25 mouse cellular contexts compared by ENCODE assay signal in genomic region chr10:123116861-123117260, GRCm38 (mm10). TPM values are rescaled to one million over a fixed set of nuclear protein-coding genes. Genes with fewer than 3 reads are reported as not detected.
DNase-seq lines count a peak whose midpoint lies in the region; ATAC-seq and TF ChIP-seq lines count a peak whose summit lies in the region.
"Had no signal": no experiment of that assay in that cellular context is flagged by ENCODE, and none has a peak within 500 bp of the region (broad histone marks: within the 10 kb centered on the region; RNA-seq: fewer than 3 reads in every experiment).

No protein-coding gene starts in this region.

- TF ChIP-seq CTCF in gastrocnemius, adult 2 months (IDR thresholded peaks at IDR 0.05): no peak

- ATAC-seq in erythroid progenitor cell, adult 5-6 weeks (replicated peaks; ENCODE audit: low FRiP score, poor library complexity, severe bottlenecking): no peak
- ATAC-seq: activated CD4-positive, CD25-positive, alpha-beta regulatory T cell, adult 4 months; CD4-positive, CD25-positive, alpha-beta regulatory T cell, adult 4 months; forebrain, embryonic 13.5 days; forebrain, embryonic 16.5 days; intestine, postnatal 0 days had no signal

- H3K27ac ChIP-seq in gastrocnemius, adult 2 months: peak overlapping the region; percentile 81
- H3K27ac ChIP-seq: embryonic facial prominence, embryonic 15.5 days; forebrain, embryonic 10.5 days; forebrain, embryonic 13.5 days; heart, adult 2 months; hindbrain, embryonic 12.5 days; hindbrain, embryonic 15.5 days had no signal

- H3K4me3 ChIP-seq in gastrocnemius, adult 2 months: no peak overlapping the region
- H3K4me3 ChIP-seq: embryonic facial prominence, embryonic 15.5 days; forebrain, embryonic 10.5 days; forebrain, embryonic 13.5 days; heart, adult 2 months; hindbrain, embryonic 12.5 days; hindbrain, embryonic 15.5 days had no signal

- intact Hi-C loops in gastrocnemius, adult 2 months (cut with DNase I): no loop called here
- intact Hi-C loops in left cerebral cortex, postnatal 36 days (cut with DNase I): no loop called here

- peak; percentile 81 for DNase-seq in gastrocnemius, adult 2 months
- DNase-seq in gastrocnemius, postnatal 10 days: no peak
- DNase-seq in fat pad, adult 2 months (ENCODE audit: extremely low read depth, low read depth, low spot score): peak; percentile 64
- DNase-seq in gastrocnemius, adult 8-10 months (ENCODE audit: low spot score in 2 of 2): peak; percentile 37 to 48
- DNase-seq in gonadal fat pad, adult 2 months (ENCODE audit: low read depth): peak; percentile 50
- DNase-seq in left cerebral cortex, postnatal 36 days (ENCODE audit: low spot score in 2 of 2): no peak
- DNase-seq: adrenal gland, adult 8-10 months; adrenal gland, postnatal 25 days; cerebellum, adult 11-12 months; cerebellum, adult 8-10 months; cerebellum, postnatal 10 days; cerebellum, postnatal 36 days; embryo, embryonic 11 days; heart, adult 2 months; kidney, adult 2 months had no signal

RNA-seq across cellular contexts. Expression of gene Mon2, which starts 40.6 kb away (rescaled TPM):
- 10 to 100 TPM; 36.9 to 50.9 TPM for total RNA-seq in gastrocnemius, adult 2 months (2021)
- total RNA-seq in gastrocnemius, postnatal 10 days (2021): 10 to 100 TPM; 47.7 to 56.5 TPM
- 10 to 100 TPM; 32.5 to 39.1 (median 34.7) TPM for total RNA-seq in gastrocnemius, adult 8-10 months (2022)
- polyA plus RNA-seq in gonadal fat pad, adult 2 months (2012; rRNA removed): 72.5 and 77.7 TPM in 2 replicates
- total RNA-seq in erythroid progenitor cell, adult 5-6 weeks (2015; ENCODE audit: low replicate concordance): 44.3 and 45.3 TPM in 2 replicates
- 22.2 and 31.8 TPM in 2 replicates for total RNA-seq in erythroid progenitor cell, adult 5-6 weeks (2017; ENCODE audit: low replicate concordance)
- total RNA-seq in left cerebral cortex, postnatal 36 days (2021): 10 to 100 TPM; 86.6 to 99.9 TPM

Comparison
In these comparisons a context has a peak if more than half of its experiments do, and no peak if none do; other contexts are left out.
1. DNase-seq: peak in gastrocnemius, adult 2 months (single experiment), fat pad, adult 2 months (single experiment), gastrocnemius, adult 8-10 months (2 of 2) and gonadal fat pad, adult 2 months (single experiment); none in gastrocnemius, postnatal 10 days (single experiment) and left cerebral cortex, postnatal 36 days (0 of 2).